Mouse (Mus musculus) adipocyte (in vitro differentiated cells): ENCODE data around the gene Nkpd1.

Experiments
- DNase-seq: peaks from one replicate; pipeline ENCODE4 v3.0.0-alpha.2; 2016; ENCODE audit warnings: low spot score

Nkpd1 gene

GRCm38 (mm10) chr7:19517652-19518365, at the start of gene Nkpd1:
Nkpd1 (plus strand) TSS chr7:19517838.
- no peak for DNase-seq

DNA sequence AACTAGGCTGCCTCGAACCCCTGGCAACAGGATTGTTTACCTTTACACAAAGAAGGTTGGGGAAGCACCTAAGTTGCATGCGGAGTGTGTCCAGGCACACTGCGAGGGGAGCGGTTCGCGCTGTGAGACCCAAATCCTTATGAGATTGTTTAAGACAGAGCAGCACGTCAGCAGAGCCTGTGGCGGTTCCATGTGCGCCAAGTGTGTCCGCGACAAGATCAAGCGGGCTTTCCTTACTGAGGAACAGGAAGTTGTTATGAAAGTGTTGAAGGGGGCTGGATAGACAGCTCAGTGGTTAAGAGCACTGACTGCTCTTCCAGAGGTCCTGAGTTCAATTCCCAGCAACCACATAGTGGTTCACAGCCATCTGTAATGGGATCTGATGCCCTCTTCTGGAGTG, 49.4 kb upstream of the Nkpd1 start:
- DNase-seq: no peak

- no peak for DNase-seq
Measured at GRCm38 (mm10) chr7:19469404-19469803, 48.2 kb upstream of the Nkpd1 start.

DNA sequence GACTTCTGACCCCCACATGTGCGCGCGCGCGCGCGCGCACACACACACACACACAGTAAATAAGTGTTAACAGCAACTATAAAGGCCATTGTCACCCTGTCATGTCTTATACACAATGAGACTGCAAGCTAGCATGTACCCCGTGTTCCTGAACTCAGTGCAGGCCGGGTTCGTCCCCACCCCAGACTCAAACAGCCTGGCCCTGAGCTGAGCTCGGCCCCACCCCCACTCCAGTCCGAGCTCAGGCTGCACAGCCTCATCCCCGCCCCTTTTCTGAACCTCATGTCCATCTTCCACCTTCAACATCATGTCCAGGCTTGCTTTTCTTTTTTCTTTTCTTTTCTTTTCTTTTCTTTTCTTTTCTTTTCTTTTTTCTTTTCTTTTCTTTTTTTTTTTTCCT, 47.3 kb upstream of the Nkpd1 start:
- no peak for DNase-seq

GRCm38 (mm10) chr7:19472403-19472802, 45.2 kb upstream of the Nkpd1 start:
- DNase-seq: no peak

DNA sequence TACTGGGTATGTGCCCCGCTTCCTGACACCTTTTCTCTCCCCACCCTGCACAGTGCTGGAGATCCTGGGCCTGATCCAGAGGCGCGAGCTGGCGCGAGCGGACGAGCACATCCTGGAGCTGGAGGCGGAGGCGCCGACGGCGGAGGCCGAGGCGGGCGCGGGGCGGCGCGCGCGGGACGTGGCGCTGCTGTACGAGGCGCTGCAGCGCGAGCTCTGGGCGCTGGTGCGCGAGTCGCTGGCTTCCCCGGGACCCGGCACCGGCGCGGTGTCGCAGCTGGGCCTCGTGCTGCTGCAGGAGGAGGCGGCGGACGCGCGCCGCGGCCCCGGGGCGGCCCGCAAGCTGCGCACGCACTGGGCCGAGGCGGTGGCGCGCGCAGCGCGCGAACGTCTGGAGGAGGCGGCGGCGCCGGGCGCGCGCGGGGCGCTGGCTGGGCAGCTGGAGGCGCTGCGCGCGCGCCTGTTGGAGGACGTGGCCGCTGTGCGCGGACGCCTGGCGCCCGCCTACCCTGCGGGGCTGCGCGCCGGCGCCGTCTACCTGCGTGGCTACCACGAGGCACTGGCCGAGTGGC, 43.7 kb upstream of the Nkpd1 start:
- DNase-seq: no peak

GRCm38 (mm10) chr7:19477084-19477483, 40.6 kb upstream of the Nkpd1 start:
- peak; percentile 12 for DNase-seq

DNA sequence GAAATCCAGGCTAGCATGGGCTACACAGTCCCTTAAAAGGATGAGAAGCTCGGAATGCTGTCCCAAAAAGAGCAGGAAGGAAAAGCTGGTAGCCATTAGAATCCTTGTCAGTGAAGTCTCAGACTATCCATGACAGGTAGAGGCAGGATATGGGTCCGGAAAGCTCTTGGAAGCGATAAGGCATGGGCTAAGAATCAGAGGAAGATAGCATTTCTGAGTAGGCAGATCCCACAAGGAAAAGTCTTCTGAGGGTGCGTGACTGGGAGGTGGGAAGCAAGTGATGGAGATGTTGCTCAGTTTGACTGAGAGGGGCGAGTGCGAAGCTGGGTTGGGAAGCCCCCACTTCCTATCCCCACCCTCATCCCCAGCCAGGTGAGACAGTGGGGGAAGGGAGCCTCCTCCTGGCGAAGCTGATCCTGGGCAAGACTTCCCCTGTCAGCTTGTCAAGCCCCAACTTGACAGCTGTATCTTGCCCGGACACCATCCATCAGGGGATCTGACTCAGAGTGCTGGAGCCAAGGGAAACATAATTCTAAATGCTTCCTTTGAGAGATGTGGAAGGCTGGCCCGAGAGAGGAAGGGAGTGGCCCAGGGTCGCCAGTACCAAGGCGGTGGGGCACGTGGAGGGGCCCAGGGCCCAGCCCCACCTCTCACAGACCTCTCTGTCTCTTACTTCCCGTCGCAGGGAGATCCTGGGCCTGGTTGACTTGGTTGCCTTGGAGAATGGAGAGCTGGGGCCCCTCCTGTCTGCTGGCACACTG, 39.8 kb upstream of the Nkpd1 start:
- DNase-seq: no peak

GRCm38 (mm10) chr7:19483281-19483680, 34.4 kb upstream of the Nkpd1 start:
- DNase-seq: no peak

DNA sequence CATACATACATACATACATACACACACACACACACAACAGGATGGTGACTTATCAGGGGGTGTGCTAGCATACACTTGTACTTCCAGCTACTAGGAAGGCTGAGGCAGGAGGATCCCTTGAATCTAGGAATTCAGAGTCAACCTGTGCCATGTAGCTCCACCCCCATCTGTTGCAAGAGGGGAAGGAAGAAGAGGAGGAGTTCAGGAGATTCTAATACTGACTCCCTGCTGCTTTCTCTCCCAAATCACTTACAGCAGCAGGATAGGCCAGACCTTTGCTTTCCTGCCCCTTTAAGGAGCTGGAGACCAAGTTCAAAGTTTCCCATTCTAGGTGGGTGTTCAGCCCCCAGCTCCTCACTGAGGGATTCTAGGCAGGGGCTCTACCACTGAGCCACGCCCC, 32.1 kb upstream of the Nkpd1 start:
- DNase-seq: no peak

- no peak for DNase-seq
Measured at GRCm38 (mm10) chr7:19486549-19486948, 31.1 kb upstream of the Nkpd1 start.

GRCm38 (mm10) chr7:19489525-19489924, 28.1 kb upstream of the Nkpd1 start:
- DNase-seq: no peak

GRCm38 (mm10) chr7:19491731-19492130, 25.9 kb upstream of the Nkpd1 start:
- DNase-seq: no peak

DNA sequence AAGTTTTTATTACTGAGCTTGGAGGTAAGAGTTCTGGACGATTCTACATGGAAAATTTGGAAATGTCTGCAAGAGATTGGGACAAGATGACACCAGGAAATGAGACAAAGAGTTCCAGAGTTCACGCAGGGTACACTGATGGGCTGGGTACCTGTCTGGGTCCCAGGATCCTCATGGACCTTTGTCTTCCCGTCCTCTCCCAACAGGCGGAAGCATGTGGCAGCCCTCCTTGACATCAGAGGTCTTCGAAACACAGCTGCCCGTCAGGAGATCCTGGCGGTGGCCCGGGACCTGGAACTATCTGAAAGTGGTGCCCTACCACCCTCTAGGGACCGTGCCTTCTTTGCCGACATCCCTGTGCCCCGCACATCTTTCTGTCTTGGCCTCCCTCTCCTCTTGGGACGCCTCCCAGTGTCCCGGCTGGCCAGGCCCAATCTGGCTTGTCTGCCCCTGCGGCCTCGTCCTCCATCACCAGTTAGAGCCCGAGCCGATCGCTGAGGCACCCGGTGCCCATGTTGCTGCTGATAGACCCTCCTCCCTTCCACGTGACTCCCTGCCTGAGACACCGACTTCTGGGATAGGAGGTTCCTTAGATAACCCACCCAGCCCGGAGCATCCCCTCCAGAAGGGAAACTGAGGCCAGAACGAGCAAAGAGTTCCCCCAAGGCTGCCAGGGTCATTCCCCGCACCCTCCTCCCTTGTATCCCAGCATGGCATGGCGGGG, 22.7 kb upstream of the Nkpd1 start:
- DNase-seq: no peak

GRCm38 (mm10) chr7:19495521-19496213, 22.0 kb upstream of the Nkpd1 start:
- no peak for DNase-seq

DNA sequence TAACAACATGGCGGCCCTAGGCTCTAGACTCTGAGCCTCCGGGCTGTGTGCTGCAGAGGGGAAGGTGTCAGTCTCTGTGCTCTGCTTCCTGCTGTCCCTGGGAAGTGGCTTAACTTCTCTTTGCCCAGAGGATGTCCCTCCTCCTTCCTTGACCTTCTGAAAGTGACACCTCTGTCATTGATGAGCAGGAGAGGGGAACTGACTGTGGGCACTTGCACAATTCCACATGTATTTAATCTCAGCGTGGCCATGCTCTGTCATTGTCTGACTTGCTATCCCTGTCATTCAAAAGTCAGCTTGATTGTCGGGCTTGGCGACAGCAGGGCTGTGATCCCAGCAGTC, 21.5 kb upstream of the Nkpd1 start:
- no peak for DNase-seq

GRCm38 (mm10) chr7:19498326-19498725, 19.3 kb upstream of the Nkpd1 start:
- peak; percentile 16 for DNase-seq

DNA sequence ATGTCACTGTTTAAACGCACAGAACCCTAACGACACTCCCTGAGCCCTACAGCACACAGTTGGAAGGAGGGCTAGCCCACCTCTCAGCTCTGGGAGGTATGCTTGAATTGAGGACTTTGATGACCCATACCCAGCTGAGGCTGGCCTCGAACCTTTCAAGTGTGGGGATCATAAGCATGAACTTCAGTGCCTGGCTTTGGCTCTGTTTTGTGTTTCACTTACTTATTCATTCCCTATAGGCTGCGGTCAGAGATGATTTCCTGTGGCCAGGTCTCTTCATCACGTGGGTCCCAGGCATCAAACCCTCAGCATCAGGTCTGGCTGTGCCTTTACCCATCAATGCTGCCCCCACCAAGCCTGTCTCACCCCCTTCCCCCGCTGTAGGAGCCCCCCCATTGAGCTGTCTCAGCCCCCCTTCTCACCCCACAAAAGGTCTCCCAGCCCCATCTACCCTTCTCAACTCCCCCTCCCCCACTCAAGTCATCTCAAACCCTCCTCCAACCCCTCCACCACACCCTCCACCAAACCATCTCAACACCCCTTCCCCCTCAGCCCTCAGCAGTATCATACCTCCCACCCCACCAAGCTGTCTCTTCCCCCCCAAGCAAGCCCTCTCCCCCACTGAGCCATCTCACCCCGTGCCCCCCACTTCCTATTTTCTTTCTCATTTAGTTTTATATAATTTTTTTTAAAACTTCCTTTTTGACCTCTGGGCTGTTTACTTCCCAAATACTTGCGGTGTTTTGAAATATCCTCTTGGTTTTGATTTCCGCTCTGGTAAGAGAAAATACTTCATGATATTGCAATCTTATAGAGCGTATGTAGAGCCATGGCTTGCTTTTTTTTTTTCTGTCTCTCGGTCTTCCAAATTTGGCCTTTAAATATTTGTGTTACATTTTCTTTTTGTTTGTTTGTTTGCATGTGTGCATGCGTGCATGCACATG, 16.9 kb upstream of the Nkpd1 start:
- DNase-seq: no peak

DNA sequence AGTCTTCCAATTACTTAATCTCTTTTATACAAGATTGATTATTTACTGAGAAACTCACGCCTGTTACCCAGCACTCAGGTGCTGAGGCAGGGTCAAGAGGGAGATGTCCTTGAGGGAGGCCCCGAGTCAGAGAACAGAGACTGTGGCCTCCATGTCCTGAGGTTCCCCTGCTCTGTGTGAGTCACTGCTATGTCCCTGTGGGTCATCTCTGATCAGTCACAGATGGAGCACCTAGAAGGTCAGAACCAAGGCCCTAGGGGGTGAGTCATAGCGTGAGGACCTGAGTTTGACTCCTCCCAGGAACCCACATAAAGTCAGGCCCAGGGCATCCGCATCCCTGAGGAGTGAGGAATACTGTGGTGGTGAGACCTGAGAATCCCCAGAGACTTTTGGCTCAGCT, 16.0 kb upstream of the Nkpd1 start:
- DNase-seq: no peak

DNA sequence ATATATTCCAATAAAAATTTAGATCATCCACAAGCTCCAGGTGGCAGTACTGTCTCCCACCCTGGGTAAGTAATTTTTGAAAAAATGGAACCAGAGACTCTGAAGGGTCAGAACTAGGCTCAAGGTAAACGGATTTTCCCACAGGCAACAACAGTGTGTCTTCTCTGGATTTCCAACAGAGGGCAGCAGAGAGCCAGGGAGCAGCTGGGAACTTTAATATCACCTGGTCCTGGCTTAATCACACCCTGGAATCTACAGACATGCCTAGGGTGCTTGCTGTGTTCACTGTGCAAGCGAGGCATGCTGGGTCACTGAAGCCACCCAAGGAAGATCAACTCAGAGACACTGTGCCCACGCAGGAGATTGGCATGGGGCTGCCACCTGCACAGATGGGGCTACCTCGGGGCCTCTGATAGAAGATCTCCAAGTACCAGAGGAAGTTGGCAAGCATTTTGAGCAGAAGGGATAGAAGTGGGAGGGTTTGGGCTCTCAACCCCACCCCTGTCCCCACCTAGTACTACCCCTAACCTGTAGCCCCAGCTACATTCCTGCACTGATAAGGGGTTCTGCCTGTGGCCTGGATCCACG, 14.1 kb upstream of the Nkpd1 start:
- DNase-seq: peak; percentile 72

DNA sequence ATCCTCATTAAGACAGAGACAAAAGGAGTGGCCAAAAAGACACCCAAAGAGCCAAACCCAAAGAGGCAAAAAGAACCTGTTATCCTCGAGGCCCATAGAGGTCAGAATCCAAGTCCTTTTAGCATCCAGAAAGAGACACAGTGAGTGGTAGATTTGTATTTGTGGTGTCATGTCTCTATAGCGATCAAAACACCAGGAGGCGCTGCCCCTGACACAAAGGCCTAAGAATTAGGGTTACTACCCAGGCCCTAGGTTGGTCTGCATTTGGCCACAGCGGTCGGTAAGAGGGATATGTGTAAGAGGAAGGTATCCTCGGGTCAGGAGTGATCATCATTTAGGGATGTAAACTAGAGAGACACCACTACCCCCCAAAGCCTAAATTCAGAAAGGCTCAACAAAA, 11.3 kb upstream of the Nkpd1 start:
- peak; percentile 11 for DNase-seq
